Mouse (Mus musculus) CH12.LX (cell line): ENCODE data around the gene Prim2. TPM values are rescaled to one million over a fixed set of nuclear protein-coding genes. Genes with fewer than 3 reads are reported as not detected.

Experiments used
- DNase-seq: peaks from one replicate; pipeline ENCODE4 v3.0.0-alpha.2; 2013; ENCODE audit errors: extremely low read depth
- H3K27ac ChIP-seq: 2 replicates; pipeline ENCODE4 v1.5.1; 2012; ENCODE audit warnings: low read depth, mild to moderate bottlenecking, control low read depth, moderate library complexity; ENCODE audit not compliant: insufficient read depth
- H3K27me3 ChIP-seq: replicated peaks from 2 replicates; pipeline ENCODE3; 2012; ENCODE audit warnings: inconsistent platforms
- H3K36me3 ChIP-seq, 2 experiments: replicated peaks in 1 of 2; 2 replicates each; pipeline versions ENCODE3 to v1.6.1; 2012; ENCODE audit warnings: inconsistent platforms in 1 of 2, low read length in 1 of 2, mild to moderate bottlenecking in 1 of 2, mixed read lengths in 1 of 2, moderate library complexity in 1 of 2; ENCODE audit not compliant: control insufficient read depth in 1 of 2, insufficient read depth in 1 of 2
- H3K4me1 ChIP-seq, 2 experiments: 2 replicates each; pipeline ENCODE4 v1.6.1; 2012; ENCODE audit warnings: inconsistent platforms in 1 of 2, moderate library complexity in 1 of 2; ENCODE audit not compliant: insufficient read depth in 2 of 2, control insufficient read depth in 1 of 2
- H3K4me2 ChIP-seq: 2 replicates; pipeline ENCODE4 v1.6.1; 2012; ENCODE audit warnings: low read depth, mild to moderate bottlenecking, control low read depth; ENCODE audit not compliant: poor library complexity, insufficient read depth, severe bottlenecking
- H3K4me3 ChIP-seq, 3 experiments: fragments of 150-350 bp in 1 of 3; sonication (generic) in 1 of 3; replicated peaks in 1 of 3; 2 replicates each; pipeline versions ENCODE3 to v1.5.1; 2011 to 2012; ENCODE audit warnings: low read depth in 2 of 3, low read length in 2 of 3, mild to moderate bottlenecking in 2 of 3, moderate library complexity in 2 of 3, control low read depth in 1 of 3, improper control_type of control experiment in 1 of 3, inconsistent platforms in 1 of 3, mixed read lengths in 1 of 3; ENCODE audit not compliant: poor library complexity in 1 of 3
- H3K79me2 ChIP-seq: replicated peaks from 2 replicates; pipeline ENCODE4 v1.6.1; 2012; ENCODE audit warnings: mild to moderate bottlenecking, moderate library complexity; ENCODE audit not compliant: control insufficient read depth, poor library complexity, insufficient read depth, severe bottlenecking; ENCODE audit errors: extremely low read depth
- H3K9ac ChIP-seq: 2 replicates; pipeline ENCODE4 v1.6.1; 2012; ENCODE audit warnings: low read depth, mild to moderate bottlenecking, control low read depth, moderate library complexity; ENCODE audit not compliant: insufficient read depth
- H3K9me3 ChIP-seq: replicated peaks from 2 replicates; pipeline ENCODE3; 2012; ENCODE audit warnings: low read length, inconsistent platforms, mixed read lengths
- BHLHE40 ChIP-seq: IDR thresholded peaks from 2 replicates; pipeline ENCODE4 v1.6.1; 2011; ENCODE audit warnings: mild to moderate bottlenecking, low read depth, low read length, improper control_type of control experiment
- CHD1 ChIP-seq: IDR thresholded peaks from 2 replicates; pipeline ENCODE4 v1.6.1; 2012; ENCODE audit warnings: low read depth, low read length, improper control_type of control experiment, inconsistent platforms
- CHD2 ChIP-seq: IDR thresholded peaks from 2 replicates; pipeline ENCODE4 v1.6.1; 2011; ENCODE audit warnings: low read length, improper control_type of control experiment
- EP300 ChIP-seq: IDR thresholded peaks from 2 replicates; pipeline ENCODE4 v1.6.1; 2011; ENCODE audit warnings: low read length, improper control_type of control experiment
- GABPA ChIP-seq: IDR thresholded peaks from 2 replicates; pipeline ENCODE4 v1.6.1; 2012; ENCODE audit warnings: low read depth, low read length, improper control_type of control experiment, inconsistent platforms; ENCODE audit not compliant: insufficient replicate concordance
- JUN ChIP-seq: IDR thresholded peaks from 2 replicates; pipeline ENCODE4 v1.6.1; 2011; ENCODE audit warnings: low read depth, mild to moderate bottlenecking, low read length, improper control_type of control experiment, moderate library complexity; ENCODE audit not compliant: insufficient read depth
- MAX ChIP-seq: IDR thresholded peaks from 2 replicates; pipeline ENCODE4 v1.6.1; 2011; ENCODE audit warnings: low read length, improper control_type of control experiment
- MYC ChIP-seq: IDR thresholded peaks from 2 replicates; pipeline ENCODE4 v1.6.1; 2011; ENCODE audit warnings: low read depth, mild to moderate bottlenecking, improper control_type of control experiment, low read length
- NELFE ChIP-seq: IDR thresholded peaks from 2 replicates; pipeline ENCODE4 v1.6.1; 2011; ENCODE audit warnings: low read depth, low read length, improper control_type of control experiment
- NRF1 ChIP-seq: IDR thresholded peaks from 2 replicates; pipeline ENCODE4 v1.6.1; 2014; ENCODE audit warnings: low read depth, mild to moderate bottlenecking, inconsistent platforms, low read length, improper control_type of control experiment, moderate library complexity
- RCOR1 ChIP-seq: conservative IDR thresholded peaks from 2 replicates; pipeline ENCODE4 v1.6.1; 2012; ENCODE audit warnings: low read depth, mild to moderate bottlenecking, inconsistent platforms, low read length, improper control_type of control experiment
- SIN3A ChIP-seq: IDR thresholded peaks from 2 replicates; pipeline ENCODE4 v1.6.1; 2012; ENCODE audit warnings: low read length, improper control_type of control experiment, inconsistent platforms
- TCF12 ChIP-seq: IDR thresholded peaks from 2 replicates; pipeline ENCODE4 v1.6.1; 2014; ENCODE audit warnings: low read depth, mild to moderate bottlenecking, inconsistent platforms, low read length, improper control_type of control experiment
- UBTF ChIP-seq: IDR thresholded peaks from 2 replicates; pipeline ENCODE4 v1.6.1; 2012; ENCODE audit warnings: low read depth, mild to moderate bottlenecking, inconsistent platforms, low read length, improper control_type of control experiment, moderate library complexity
- USF2 ChIP-seq: conservative IDR thresholded peaks from 2 replicates; pipeline ENCODE4 v1.6.1; 2011; ENCODE audit warnings: low read depth, low read length, improper control_type of control experiment
- ZC3H11A ChIP-seq: IDR thresholded peaks from 2 replicates; pipeline ENCODE4 v1.6.1; 2012; ENCODE audit warnings: low read depth, mild to moderate bottlenecking, inconsistent platforms, low read length, improper control_type of control experiment
- ZKSCAN1 ChIP-seq: IDR thresholded peaks from 2 replicates; pipeline ENCODE4 v1.6.1; 2012; ENCODE audit warnings: low read depth, inconsistent platforms, low read length, improper control_type of control experiment, borderline replicate concordance
- ZMIZ1 ChIP-seq: IDR thresholded peaks from 2 replicates; pipeline ENCODE4 v1.6.1; 2012; ENCODE audit warnings: low read depth, mild to moderate bottlenecking, inconsistent platforms, low read length, improper control_type of control experiment
- dilution Hi-C: fragments of 300-500 bp; cut with MboI; formaldehyde crosslinking; loops from 2 replicates; pipeline ENCODE4 v1.14.3; 2020; ENCODE audit warnings: low sequenced_read_pairs; ENCODE audit not compliant: extremely low pct_unique_long_range_greater_than_20kb, extremely low pct_ligation_motif_present
- in situ Hi-C: fragments of 300-500 bp; cut with MboI; formaldehyde crosslinking; loops from 3 replicates; pipeline ENCODE4 v1.14.3; 2019; ENCODE audit warnings: low sequenced_read_pairs, low pct_ligation_motif_present, low pct_unique_long_range_greater_than_20kb, mixed read lengths
- polyA plus RNA-seq: library from polyadenylated mRNA; unstranded; fragments of >175 nt; gene quantifications from 2 replicates; pipeline ENCODE4 v1.2.1, GENCODE M21; 2012; ENCODE audit warnings: low read depth; ENCODE audit not compliant: insufficient read length
- total RNA-seq, 2 experiments: library from RNA; depleted of rRNA; stranded (reverse); fragments of 300-350 nt in 1 of 2; fragments of >200 nt in 1 of 2; gene quantifications; 2 replicates each; pipeline ENCODE4 v1.2.3; 2012 to 2014

Gene Prim2
- total and polyA plus RNA-seq, 3 experiments, result 41.3 to 72.6 (median 51.7) TPM

DNA sequence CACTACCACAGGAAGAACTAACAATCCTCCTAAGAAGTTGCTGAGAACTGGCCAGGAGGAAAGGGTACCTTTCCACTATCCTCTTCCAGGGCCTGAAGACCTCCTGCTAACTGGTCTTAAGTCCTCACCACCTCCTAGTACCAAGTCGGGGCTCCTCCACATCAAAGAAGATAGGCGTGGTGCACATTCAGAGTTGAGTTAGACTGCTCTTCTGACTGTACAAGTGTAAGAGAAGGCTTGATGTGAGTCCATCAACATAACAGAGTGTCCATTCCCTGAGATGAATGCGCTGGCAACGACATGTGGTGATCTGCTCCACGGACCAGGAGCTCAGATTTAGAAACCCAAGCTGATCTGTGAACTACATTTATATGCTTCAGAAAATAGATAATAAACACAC, 165.2 kb downstream of the Prim2 start:
- Histone ChIP-seq H3K4me2 (no peak overlapping the region), H3K79me2 (no peaks in the 10 kb centered on the region), H3K27ac (no peak overlapping the region; the same call in 1 of the 2 replicates), H3K27me3 (no peaks in the 10 kb centered on the region), H3K36me3 (peaks cover 4 to 39% of the 10 kb centered on the region in 2 experiments), H3K9ac (no peak overlapping the region), H3K4me3 (no peak overlapping the region), H3K4me1 (no peaks in the 10 kb centered on the region), H3K9me3 (no peaks in the 10 kb centered on the region)
- dilution Hi-C loops, result no loop called here
- TF ChIP-seq RCOR1 (no peak), GABPA (no peak), ZKSCAN1 (no peak), ZC3H11A (no peak), NRF1 (no peak), CHD1 (no peak), CHD2 (no peak), ZMIZ1 (no peak), NELFE (no peak), MYC (no peak), BHLHE40 (no peak), EP300 (no peak)
- DNase-seq, result no peak
- in situ Hi-C loops, result no loop called here

DNA sequence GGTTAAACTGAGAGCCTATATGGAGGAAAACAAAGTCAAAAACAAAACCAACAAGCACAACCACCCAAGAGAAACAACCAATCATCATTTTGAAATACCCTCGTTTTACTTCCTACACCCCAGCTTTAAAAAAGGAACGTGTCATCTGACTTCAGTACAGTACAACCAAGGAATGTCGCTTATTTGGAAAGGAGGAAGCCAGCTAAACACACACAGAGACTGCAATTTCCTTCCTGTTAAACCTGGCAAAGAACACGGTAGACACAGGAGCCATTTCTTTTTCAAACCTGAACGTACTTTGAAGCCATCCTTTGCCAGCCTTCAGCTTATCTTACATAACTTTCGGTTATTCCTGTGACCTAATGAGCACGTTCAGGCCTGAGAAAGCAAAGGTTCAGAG, 166.7 kb downstream of the Prim2 start:
- in situ Hi-C loops, result no loop called here
- Histone ChIP-seq H3K4me1 (no peaks in the 10 kb centered on the region), H3K9ac (no peak overlapping the region), H3K79me2 (no peaks in the 10 kb centered on the region), H3K36me3 (peaks cover 3 to 38% of the 10 kb centered on the region in 2 experiments), H3K9me3 (no peaks in the 10 kb centered on the region), H3K27ac (no peak overlapping the region), H3K4me2 (no peak overlapping the region), H3K27me3 (no peaks in the 10 kb centered on the region), H3K4me3 (no peak overlapping the region)
- dilution Hi-C loops, result no loop called here
- no peak for DNase-seq
- TF ChIP-seq MYC (no peak), USF2 (no peak), TCF12 (no peak), ZKSCAN1 (no peak), UBTF (no peak), MAX (no peak), JUN (no peak), SIN3A (no peak)
